ENCODE assay signal across 10 mouse cellular contexts in the genomic region with DNA sequence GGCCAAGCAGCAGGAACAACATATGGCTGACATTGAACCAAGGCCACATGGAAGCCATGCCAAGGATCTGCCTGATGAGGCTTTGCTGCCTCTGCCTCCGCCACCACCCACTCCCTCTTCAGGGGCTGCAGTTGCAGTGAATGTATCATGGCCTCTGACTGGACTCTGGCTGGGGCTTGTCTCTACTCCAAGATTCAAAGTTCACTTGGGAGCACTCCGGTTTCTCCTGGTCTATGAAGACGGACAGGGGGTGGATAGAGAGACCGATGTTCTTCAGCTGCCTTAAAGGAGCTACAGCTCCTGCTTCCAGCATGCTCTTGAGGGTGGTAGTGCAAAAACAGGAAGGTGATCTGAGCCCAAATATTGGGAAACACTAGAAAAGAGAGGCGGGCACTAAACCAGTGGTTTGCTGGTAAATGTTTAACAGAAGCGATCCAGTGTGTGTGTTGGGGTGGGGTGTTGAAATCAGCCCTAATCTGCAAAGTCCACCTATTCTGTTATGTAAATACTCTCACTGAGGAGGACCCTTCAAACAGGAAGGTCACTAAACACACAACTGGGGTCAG. TPM values are rescaled to one million over a fixed set of nuclear protein-coding genes. Genes with fewer than 3 reads are reported as not detected.
DNase-seq lines count a peak whose midpoint lies in the region; ATAC-seq lines count a peak whose summit lies in the region.
"Had no signal": no experiment of that assay in that cellular context is flagged by ENCODE, and none has a peak within 500 bp of the region (broad histone marks: within the 10 kb centered on the region; RNA-seq: fewer than 3 reads in every experiment).

No protein-coding gene starts in this region.

- H3K36me3 ChIP-seq in forebrain, embryonic 15.5 days = no peaks in the 10 kb centered on the region
- no peaks in the 10 kb centered on the region; the same call in 1 of the 2 replicates for H3K36me3 ChIP-seq in embryonic facial prominence, embryonic 10.5 days (replicated peaks)

- no peak overlapping the region for H3K27ac ChIP-seq in forebrain, embryonic 15.5 days (replicated peaks)
- H3K27ac ChIP-seq in embryonic facial prominence, embryonic 10.5 days (replicated peaks) = no peak overlapping the region

- 80% methylated on average over 6 of the region's 6 CpGs for WGBS in forebrain, embryonic 15.5 days
- 84% methylated on average over 6 of the region's 6 CpGs for WGBS in embryonic facial prominence, embryonic 10.5 days

- peaks cover 5% of the 10 kb centered on the region; the same call in 1 of the 2 replicates for H3K27me3 ChIP-seq in forebrain, embryonic 15.5 days
- H3K27me3 ChIP-seq in embryonic facial prominence, embryonic 10.5 days (replicated peaks; ENCODE audit: low read depth, poor library complexity, severe bottlenecking) = peaks cover 14% of the 10 kb centered on the region

- peak; percentile 47 to 68; a peak in 3 of 4 replicates for ATAC-seq in hematopoietic stem cell, adult 5-6 weeks (replicated peaks in 1 of 2; ENCODE audit: insufficient read depth in 1 of 2, low FRiP score in 2 of 2, low TSS enrichment in 1 of 2, low read depth in 1 of 2, poor library complexity in 2 of 2, severe bottlenecking in 2 of 2)
- no peak for ATAC-seq in forebrain, embryonic 15.5 days (replicated peaks)
- no peak for ATAC-seq in activated CD4-positive, CD25-positive, alpha-beta regulatory T cell, adult 4 months
- ATAC-seq: CD4-positive, CD25-positive, alpha-beta regulatory T cell, adult 4 months had no signal

- no peaks in the 10 kb centered on the region for H3K9me3 ChIP-seq in forebrain, embryonic 15.5 days
- no peaks in the 10 kb centered on the region for H3K9me3 ChIP-seq in embryonic facial prominence, embryonic 10.5 days

- H3K4me1 ChIP-seq in forebrain, embryonic 15.5 days = peaks cover under 1% of the 10 kb centered on the region; the same call in 1 of the 2 replicates
- H3K4me1 ChIP-seq in embryonic facial prominence, embryonic 10.5 days = peaks cover 30% of the 10 kb centered on the region

- peak; percentile 90 for DNase-seq in 416B (ENCODE audit: low read depth)
- DNase-seq in kidney, postnatal 25 days = peak; percentile 68 to 89
- DNase-seq in lung, postnatal 25 days (ENCODE audit: low spot score) = peak; percentile 79
- no peak for DNase-seq in retina, embryonic 14.5 days (ENCODE audit: low spot score)
- DNase-seq in embryonic facial prominence, embryonic 10.5 days (ENCODE audit: low spot score) = no peak
- DNase-seq: thymus, adult 18-20 months had no signal

- H3K4me3 ChIP-seq in forebrain, embryonic 15.5 days = no peak overlapping the region
- H3K4me3 ChIP-seq in embryonic facial prominence, embryonic 10.5 days = no peak overlapping the region

- H3K4me2 ChIP-seq in forebrain, embryonic 15.5 days (replicated peaks) = no peak overlapping the region

- no peak overlapping the region for H3K9ac ChIP-seq in forebrain, embryonic 15.5 days (replicated peaks)

RNA-seq across cellular contexts. Expression of a gene that starts 3.7 kb away (rescaled TPM):
- total RNA-seq in hematopoietic stem cell, adult 5-6 weeks (2017) = 7.1 and 12.4 TPM in 2 replicates
- 6.1 and 7.0 TPM in 2 replicates for polyA plus RNA-seq in forebrain, embryonic 15.5 days (2015; fragmentation: Nextera tagmentation; extraction: Ambion mirVana)
- not detected for polyA plus RNA-seq in activated CD4-positive, CD25-positive, alpha-beta regulatory T cell, adult 4 months (2017; shearing (Covaris generic))
- 38.2 and 39.0 TPM in 2 replicates for polyA plus RNA-seq in embryonic facial prominence, embryonic 10.5 days (2016; fragmentation: Nextera tagmentation; extraction: Ambion mirVana)

RNA-seq across cellular contexts. Expression of a gene that starts 6.3 kb away (rescaled TPM):
- total RNA-seq in hematopoietic stem cell, adult 5-6 weeks (2017) = 31.1 and 42.3 TPM in 2 replicates
- polyA plus RNA-seq in forebrain, embryonic 15.5 days (2015; fragmentation: Nextera tagmentation; extraction: Ambion mirVana) = 15.6 and 16.5 TPM in 2 replicates
- polyA plus RNA-seq in activated CD4-positive, CD25-positive, alpha-beta regulatory T cell, adult 4 months (2017; shearing (Covaris generic)) = 1 to 10 TPM; 1.3 to 2.4 TPM
- polyA plus RNA-seq in embryonic facial prominence, embryonic 10.5 days (2016; fragmentation: Nextera tagmentation; extraction: Ambion mirVana) = 18.6 and 20.2 TPM in 2 replicates

RNA-seq across cellular contexts. Expression of a gene that starts 10.2 kb away (rescaled TPM):
- 148 and 226 TPM in 2 replicates for total RNA-seq in hematopoietic stem cell, adult 5-6 weeks (2017)
- 229 and 231 TPM in 2 replicates for polyA plus RNA-seq in forebrain, embryonic 15.5 days (2015; fragmentation: Nextera tagmentation; extraction: Ambion mirVana)
- polyA plus RNA-seq in activated CD4-positive, CD25-positive, alpha-beta regulatory T cell, adult 4 months (2017; shearing (Covaris generic)) = 10 to 100 TPM; 21.2 to 31.7 TPM
- 147 and 172 TPM in 2 replicates for polyA plus RNA-seq in embryonic facial prominence, embryonic 10.5 days (2016; fragmentation: Nextera tagmentation; extraction: Ambion mirVana)

RNA-seq across cellular contexts. Expression of a gene that starts 16.3 kb away (rescaled TPM):
- total RNA-seq in hematopoietic stem cell, adult 5-6 weeks (2017) = 57.8 and 60.4 TPM in 2 replicates
- polyA plus RNA-seq in forebrain, embryonic 15.5 days (2015; fragmentation: Nextera tagmentation; extraction: Ambion mirVana) = 24.2 and 26.7 TPM in 2 replicates
- 10 to 100 TPM in 1 of 2 experiments, 1 to 10 TPM in 1; 8.7 to 12.5 TPM for polyA plus RNA-seq in activated CD4-positive, CD25-positive, alpha-beta regulatory T cell, adult 4 months (2017; shearing (Covaris generic))
- 41.0 and 44.1 TPM in 2 replicates for polyA plus RNA-seq in embryonic facial prominence, embryonic 10.5 days (2016; fragmentation: Nextera tagmentation; extraction: Ambion mirVana)

RNA-seq across cellular contexts. Expression of a gene that starts 22.7 kb away (rescaled TPM):
- 8.4 and 19.3 TPM in 2 replicates for total RNA-seq in hematopoietic stem cell, adult 5-6 weeks (2017)
- 121 and 126 TPM in 2 replicates for polyA plus RNA-seq in forebrain, embryonic 15.5 days (2015; fragmentation: Nextera tagmentation; extraction: Ambion mirVana)
- polyA plus RNA-seq in activated CD4-positive, CD25-positive, alpha-beta regulatory T cell, adult 4 months (2017; shearing (Covaris generic)) = 10 to 100 TPM; 63.9 to 66.3 TPM
- 144 and 145 TPM in 2 replicates for polyA plus RNA-seq in embryonic facial prominence, embryonic 10.5 days (2016; fragmentation: Nextera tagmentation; extraction: Ambion mirVana)

Comparison
In these comparisons a context has a peak if more than half of its experiments do, and no peak if none do; other contexts are left out.
1. DNase-seq: peak in 416B (single experiment), kidney, postnatal 25 days (2 of 2) and lung, postnatal 25 days (single experiment); none in retina, embryonic 14.5 days (single experiment) and embryonic facial prominence, embryonic 10.5 days (single experiment).
2. ATAC-seq: peak in hematopoietic stem cell, adult 5-6 weeks (2 of 2); none in forebrain, embryonic 15.5 days (single experiment) and activated CD4-positive, CD25-positive, alpha-beta regulatory T cell, adult 4 months (single experiment).